Mouse (Mus musculus): ENCODE measurements around the gene Col17a1.

The Col17a1 gene

GRCm38 (mm10) chr19:47659765-47660408, 32.0 kb downstream of the Col17a1 start:
- no peak for DNase-seq

GRCm38 (mm10) chr19:47658914-47659535, 32.9 kb downstream of the Col17a1 start:
- DNase-seq: no peak

- DNase-seq: no peak
Observed at GRCm38 (mm10) chr19:47654896-47655295, 37.0 kb downstream of the Col17a1 start.

- no peak for DNase-seq
Observed at GRCm38 (mm10) chr19:47653173-47653572, 38.7 kb downstream of the Col17a1 start.

- DNase-seq: no peak
Observed at GRCm38 (mm10) chr19:47652255-47652654, 39.6 kb downstream of the Col17a1 start.

- no peak for DNase-seq
Observed at GRCm38 (mm10) chr19:47651160-47651480, 40.8 kb downstream of the Col17a1 start.

- DNase-seq: no peak
Observed at GRCm38 (mm10) chr19:47650366-47651159, 41.3 kb downstream of the Col17a1 start.

- DNase-seq: no peak
Observed at GRCm38 (mm10) chr19:47649071-47649470, 42.8 kb downstream of the Col17a1 start.

- DNase-seq: no peak
Observed at GRCm38 (mm10) chr19:47646508-47647120, 45.3 kb downstream of the Col17a1 start.

- no peak for DNase-seq
Observed at GRCm38 (mm10) chr19:47645583-47645982, 46.3 kb downstream of the Col17a1 start.

GRCm38 (mm10) chr19:47643910-47644309, 48.0 kb downstream of the Col17a1 start:
- no peak for DNase-seq

- DNase-seq: no peak
Observed at GRCm38 (mm10) chr19:47635380-47635779, 56.5 kb downstream of the Col17a1 start.

- DNase-seq: no peak
Observed at GRCm38 (mm10) chr19:47631799-47632198, 60.1 kb downstream of the Col17a1 start.

- no peak for DNase-seq
Observed at GRCm38 (mm10) chr19:47630381-47630780, 61.5 kb downstream of the Col17a1 start.

- no peak for DNase-seq
Observed at GRCm38 (mm10) chr19:47629068-47629467, 62.8 kb downstream of the Col17a1 start.

- no peak for DNase-seq
Observed at GRCm38 (mm10) chr19:47627450-47627849, 64.4 kb downstream of the Col17a1 start.

- DNase-seq: no peak
Observed at GRCm38 (mm10) chr19:47624940-47625711, 66.8 kb downstream of the Col17a1 start.

- no peak for DNase-seq
Observed at GRCm38 (mm10) chr19:47621478-47621877, 70.4 kb downstream of the Col17a1 start.

GRCm38 (mm10) chr19:47613442-47613841, 78.5 kb downstream of the Col17a1 start:
- DNase-seq: no peak

- no peak for DNase-seq
Observed at GRCm38 (mm10) chr19:47608513-47608912, 83.4 kb downstream of the Col17a1 start.

Data from thymus, postnatal 36 days (tissue).